Mouse (Mus musculus) ES-Bruce4 (cell line): ENCODE measurements around the gene Zbtb16. TPM values are rescaled to one million over a fixed set of nuclear protein-coding genes. Genes with fewer than 3 reads are reported as not detected.

Source experiments
- H3K27ac ChIP-seq: 2 replicates; pipeline ENCODE4 v1.5.1; 2012; ENCODE audit warnings: low read length, inconsistent platforms; ENCODE audit not compliant: insufficient read depth
- H3K27me3 ChIP-seq: 2 replicates; pipeline ENCODE4 v1.6.1; 2012; ENCODE audit warnings: mild to moderate bottlenecking, low read length, inconsistent platforms; ENCODE audit not compliant: control insufficient read depth, poor library complexity, insufficient read depth, severe bottlenecking
- H3K36me3 ChIP-seq: 2 replicates; pipeline ENCODE4 v1.6.1; 2012; ENCODE audit warnings: inconsistent platforms, mild to moderate bottlenecking, low read length, moderate library complexity; ENCODE audit not compliant: control insufficient read depth, poor library complexity, insufficient read depth, severe bottlenecking
- H3K4me1 ChIP-seq: one replicate; pipeline ENCODE4 v1.8.1; 2011; ENCODE audit warnings: low read length; ENCODE audit not compliant: control insufficient read depth, insufficient read depth
- H3K4me3 ChIP-seq: 2 replicates; pipeline ENCODE4 v1.5.1; 2011; ENCODE audit warnings: low read depth, mild to moderate bottlenecking, low read length
- H3K9ac ChIP-seq: 2 replicates; pipeline ENCODE4 v1.6.1; 2012; ENCODE audit warnings: low read depth, mild to moderate bottlenecking, inconsistent platforms; ENCODE audit not compliant: poor library complexity, severe bottlenecking
- H3K9me3 ChIP-seq: replicated peaks from 2 replicates; pipeline ENCODE4 v1.6.1; 2012; ENCODE audit warnings: mild to moderate bottlenecking, low read length, inconsistent platforms; ENCODE audit not compliant: control insufficient read depth, poor library complexity, insufficient read depth, severe bottlenecking
- CTCF ChIP-seq: IDR thresholded peaks from one replicate; pipeline ENCODE4 v1.8.1; 2011; ENCODE audit warnings: low read depth, low read length
- EP300 ChIP-seq: IDR thresholded peaks from 2 replicates; pipeline ENCODE4 v1.6.1; 2011; ENCODE audit warnings: low read depth, low read length; ENCODE audit not compliant: insufficient read depth
- POLR2A ChIP-seq: IDR thresholded peaks from one replicate; pipeline ENCODE4 v1.8.1; 2011; ENCODE audit warnings: low read length; ENCODE audit not compliant: insufficient read depth
- polyA plus RNA-seq: library from polyadenylated mRNA; stranded (reverse); fragments of >200 nt; gene quantifications from 2 replicates; pipeline ENCODE4 v1.2.4, GENCODE M21; 2011; ENCODE audit warnings: low read depth; ENCODE audit not compliant: missing spikeins, insufficient read depth, insufficient read length

Zbtb16 gene
- polyA plus RNA-seq, 1 experiment, result 0.49 TPM

DNA sequence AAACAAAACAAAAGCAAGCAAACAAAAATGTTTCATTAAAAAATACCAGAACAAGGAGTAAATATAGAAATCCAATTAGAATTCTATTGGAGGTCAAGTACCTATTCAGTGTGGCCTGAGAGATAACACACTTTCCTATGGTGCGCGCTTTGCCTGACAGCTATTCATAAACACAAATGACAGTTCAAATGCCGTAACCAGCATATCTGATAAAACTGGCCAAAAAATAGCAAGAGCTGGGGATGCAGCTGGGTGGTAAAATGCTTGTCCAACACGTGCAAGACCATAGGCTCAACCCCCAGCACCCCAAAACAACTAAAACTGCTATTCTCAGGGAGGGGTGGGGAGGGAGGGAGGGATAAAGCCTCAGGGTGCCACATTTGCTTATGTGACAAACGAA is 33.6 kb downstream of the Zbtb16 start:
- H3K9me3 ChIP-seq, result no peaks in the 10 kb centered on the region
- TF ChIP-seq CTCF (no peak), POLR2A (no peak), EP300 (no peak)
- H3K9ac ChIP-seq, result no peak overlapping the region
- no peaks in the 10 kb centered on the region for H3K27me3 ChIP-seq
- H3K36me3 ChIP-seq, result no peaks in the 10 kb centered on the region
- H3K4me3 ChIP-seq, result no peak overlapping the region
- H3K4me1 ChIP-seq, result no peaks in the 10 kb centered on the region
- H3K27ac ChIP-seq, result no peak overlapping the region

DNA sequence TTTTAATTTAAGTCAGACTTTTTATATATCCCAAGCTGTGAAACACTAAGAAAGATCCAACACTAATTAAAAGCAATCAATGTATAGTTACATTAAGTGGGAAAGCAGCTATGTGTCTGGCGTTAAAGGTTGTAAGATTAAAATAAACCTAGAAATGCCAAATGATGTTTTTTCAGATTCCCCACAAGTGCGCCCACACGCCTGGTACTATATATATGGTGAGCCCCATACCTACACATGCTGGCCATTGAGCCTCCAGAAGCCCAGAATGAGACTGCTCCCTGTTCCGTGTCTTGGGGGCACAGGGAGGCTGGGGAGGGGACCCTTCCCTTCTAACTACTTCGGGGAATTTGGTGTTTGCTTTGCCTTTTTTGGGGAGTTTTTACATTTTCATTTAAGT is 34.7 kb downstream of the Zbtb16 start:
- Histone ChIP-seq H3K27ac (no peak overlapping the region), H3K27me3 (no peaks in the 10 kb centered on the region), H3K9ac (no peak overlapping the region), H3K36me3 (no peaks in the 10 kb centered on the region), H3K4me3 (no peak overlapping the region), H3K4me1 (no peaks in the 10 kb centered on the region), H3K9me3 (no peaks in the 10 kb centered on the region)
- no peak for TF ChIP-seq EP300
- no peak for TF ChIP-seq POLR2A
- TF ChIP-seq CTCF, result no peak

DNA sequence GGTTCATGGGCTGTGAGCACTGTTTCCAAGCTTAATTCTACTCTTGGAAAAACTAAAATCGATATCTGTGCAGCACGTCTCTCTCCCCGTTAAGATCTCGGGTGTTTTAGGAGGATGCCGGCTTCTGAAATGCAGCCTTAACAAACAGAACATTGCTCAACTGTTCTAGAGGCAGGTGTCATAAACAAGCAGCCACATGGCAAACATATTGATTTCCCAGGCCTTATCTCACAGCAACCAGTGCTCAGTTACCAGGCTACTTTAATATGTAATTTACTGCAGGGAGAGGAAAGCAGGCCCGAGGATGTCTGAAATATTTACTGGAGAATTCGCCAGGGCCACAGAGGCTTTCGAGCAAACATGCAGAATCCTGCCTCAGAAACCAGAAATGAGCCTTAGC is 35.4 kb downstream of the Zbtb16 start:
- Histone ChIP-seq H3K4me3 (no peak overlapping the region), H3K27ac (no peak overlapping the region), H3K9me3 (no peaks in the 10 kb centered on the region), H3K9ac (no peak overlapping the region), H3K27me3 (no peaks in the 10 kb centered on the region), H3K36me3 (no peaks in the 10 kb centered on the region), H3K4me1 (no peaks in the 10 kb centered on the region)
- TF ChIP-seq CTCF, result no peak
- TF ChIP-seq EP300, result no peak
- TF ChIP-seq POLR2A, result no peak

DNA sequence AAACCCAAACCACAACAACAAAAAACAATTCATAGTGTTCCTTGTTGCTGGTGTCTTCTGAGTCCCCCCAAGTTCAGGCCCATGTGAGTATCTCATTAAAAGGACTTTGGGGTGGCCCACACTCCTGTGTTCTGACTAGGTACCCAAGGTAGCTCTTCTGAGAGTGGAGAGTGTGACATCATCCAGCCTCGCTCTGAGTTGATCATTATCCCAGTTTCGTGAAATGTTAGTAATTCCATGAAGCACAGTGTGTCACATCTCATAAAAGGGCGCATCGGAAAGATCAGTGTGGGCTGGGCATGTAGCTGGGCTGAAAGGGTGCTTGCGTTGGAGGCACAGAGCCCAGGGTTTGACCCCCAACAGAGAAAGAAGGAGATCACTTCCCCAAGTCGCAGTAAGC is 38.0 kb downstream of the Zbtb16 start:
- H3K4me1 ChIP-seq, result no peaks in the 10 kb centered on the region
- TF ChIP-seq EP300 (no peak), CTCF (no peak), POLR2A (no peak)
- no peak overlapping the region for H3K9ac ChIP-seq
- H3K4me3 ChIP-seq, result no peak overlapping the region
- H3K27me3 ChIP-seq, result no peaks in the 10 kb centered on the region
- no peaks in the 10 kb centered on the region for H3K9me3 ChIP-seq
- H3K27ac ChIP-seq, result no peak overlapping the region
- H3K36me3 ChIP-seq, result no peaks in the 10 kb centered on the region

DNA sequence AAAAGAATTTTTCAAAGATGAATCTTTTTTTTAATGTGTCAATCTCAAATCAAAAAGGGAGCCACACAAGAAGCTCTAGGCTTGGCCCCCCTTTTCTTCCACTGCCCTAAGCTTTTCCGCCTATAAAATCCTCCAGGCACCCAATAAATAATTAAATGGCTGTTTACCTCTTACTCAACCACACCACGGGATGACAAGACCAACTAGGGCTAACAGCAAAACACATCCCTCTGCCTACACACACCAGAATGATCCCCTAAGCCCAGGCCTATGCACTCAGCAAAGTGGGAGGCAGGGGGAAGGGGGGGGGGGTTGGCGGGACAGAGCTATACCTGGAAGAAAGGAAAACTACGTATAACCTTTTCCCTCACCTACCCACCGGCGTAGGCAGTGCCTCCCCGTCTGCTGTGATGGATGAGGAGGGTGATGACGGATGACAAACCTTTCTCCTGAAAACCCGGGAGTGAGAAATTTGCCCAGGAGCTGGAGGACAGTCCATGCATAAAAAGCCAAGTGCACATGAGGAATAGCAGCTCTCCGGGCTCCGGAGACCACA is 39.7 kb downstream of the Zbtb16 start:
- Histone ChIP-seq H3K4me1 (no peaks in the 10 kb centered on the region), H3K27ac (no peak overlapping the region), H3K9me3 (no peaks in the 10 kb centered on the region), H3K36me3 (no peaks in the 10 kb centered on the region), H3K9ac (no peak overlapping the region), H3K4me3 (no peak overlapping the region), H3K27me3 (no peaks in the 10 kb centered on the region)
- TF ChIP-seq CTCF (no peak), POLR2A (no peak), EP300 (no peak)

DNA sequence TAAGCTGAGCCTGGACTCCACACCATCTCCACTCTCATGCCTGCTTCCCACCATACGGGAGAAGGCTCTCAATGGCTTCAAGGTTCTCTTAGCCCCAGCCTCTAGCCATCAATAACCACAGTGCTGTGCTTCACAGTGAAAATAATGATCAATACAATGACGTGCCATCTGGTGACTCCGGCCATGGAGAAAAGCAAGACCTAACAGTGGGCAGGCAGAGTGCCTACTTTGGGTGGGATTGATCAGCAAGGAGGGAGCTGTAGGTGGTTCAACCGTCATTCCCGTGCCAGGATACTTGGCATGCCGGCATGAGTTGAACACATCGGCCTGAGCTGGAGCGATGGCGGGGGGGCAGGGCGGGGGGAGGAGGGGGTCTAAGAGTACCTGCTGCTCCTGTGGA is 40.3 kb downstream of the Zbtb16 start:
- Histone ChIP-seq H3K27me3 (no peaks in the 10 kb centered on the region), H3K36me3 (no peaks in the 10 kb centered on the region), H3K9me3 (no peaks in the 10 kb centered on the region), H3K27ac (no peak overlapping the region), H3K9ac (no peak overlapping the region), H3K4me1 (no peaks in the 10 kb centered on the region), H3K4me3 (no peak overlapping the region)
- TF ChIP-seq CTCF, result no peak

DNA sequence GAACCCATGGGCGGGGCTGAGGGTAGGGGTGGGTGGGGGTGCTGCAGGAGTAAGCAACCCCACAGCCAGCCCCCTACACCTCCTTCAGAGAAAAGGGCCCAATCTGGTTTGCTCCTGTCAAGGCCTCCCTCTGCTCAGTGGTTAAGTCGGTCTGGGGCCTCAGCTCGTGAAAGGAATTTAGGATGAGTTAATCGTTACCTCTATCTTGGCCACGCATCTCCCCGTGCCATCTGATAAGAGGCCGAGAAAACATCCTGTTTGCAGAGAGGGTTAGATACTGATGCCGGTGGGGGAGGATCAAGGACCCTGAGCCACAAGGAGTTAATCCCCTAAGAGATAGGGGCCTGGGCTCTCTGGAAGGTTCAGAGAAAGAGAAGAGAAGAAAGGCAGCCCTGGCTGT is 40.9 kb downstream of the Zbtb16 start:
- TF ChIP-seq POLR2A (no peak), CTCF (no peak), EP300 (no peak)
- Histone ChIP-seq H3K9ac (no peak overlapping the region), H3K4me3 (no peak overlapping the region), H3K27me3 (no peaks in the 10 kb centered on the region), H3K9me3 (no peaks in the 10 kb centered on the region), H3K4me1 (no peaks in the 10 kb centered on the region), H3K27ac (no peak overlapping the region), H3K36me3 (no peaks in the 10 kb centered on the region)
